Mouse (Mus musculus) fibroblast of lung, adult 2 months (primary cell): Measurements from ENCODE around the gene Kctd10.

ENCODE experiments used
- DNase-seq: peaks from one replicate; pipeline ENCODE4 v3.0.0-alpha.2; 2011; ENCODE audit warnings: low read depth

Kctd10 gene

DNA sequence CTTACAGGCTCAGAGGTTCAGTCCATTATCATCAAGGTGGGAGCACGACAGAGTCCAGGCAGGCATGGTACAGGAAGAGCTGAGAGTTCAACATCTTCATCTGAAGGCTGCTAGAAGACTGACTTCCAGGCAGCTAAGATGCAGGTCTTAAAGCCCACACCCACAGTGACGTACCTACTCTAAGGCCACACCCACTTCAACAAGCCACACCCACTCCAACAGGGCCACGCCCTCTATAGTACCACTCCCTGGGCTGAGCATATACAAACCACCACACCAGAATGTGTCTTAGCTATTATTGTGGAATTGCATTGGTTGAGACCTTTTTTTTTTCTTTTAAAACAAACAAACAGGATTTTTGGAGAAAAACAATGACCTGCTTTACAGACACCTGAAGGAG, 34.8 kb downstream of the Kctd10 start:
- no peak for DNase-seq

DNA sequence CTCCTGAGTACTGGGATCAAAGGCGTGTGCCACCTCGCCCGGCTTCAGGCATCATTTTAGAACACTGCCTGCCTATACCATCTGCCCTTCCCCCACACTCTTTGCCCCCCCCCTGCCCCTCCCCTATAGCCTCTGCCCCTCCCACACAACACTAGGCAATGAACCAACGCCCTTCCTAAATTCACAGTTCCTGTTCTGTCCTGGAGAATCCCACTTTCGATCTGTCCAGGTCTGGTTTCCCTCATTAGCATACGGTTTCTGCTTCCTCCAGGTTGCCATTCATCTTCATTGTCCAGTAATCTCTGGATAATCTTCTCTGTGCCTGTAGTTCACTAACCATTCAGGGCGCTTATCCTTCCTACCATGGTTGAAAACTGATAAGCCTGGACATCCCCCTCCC, 36.7 kb downstream of the Kctd10 start:
- DNase-seq, result no peak

DNA sequence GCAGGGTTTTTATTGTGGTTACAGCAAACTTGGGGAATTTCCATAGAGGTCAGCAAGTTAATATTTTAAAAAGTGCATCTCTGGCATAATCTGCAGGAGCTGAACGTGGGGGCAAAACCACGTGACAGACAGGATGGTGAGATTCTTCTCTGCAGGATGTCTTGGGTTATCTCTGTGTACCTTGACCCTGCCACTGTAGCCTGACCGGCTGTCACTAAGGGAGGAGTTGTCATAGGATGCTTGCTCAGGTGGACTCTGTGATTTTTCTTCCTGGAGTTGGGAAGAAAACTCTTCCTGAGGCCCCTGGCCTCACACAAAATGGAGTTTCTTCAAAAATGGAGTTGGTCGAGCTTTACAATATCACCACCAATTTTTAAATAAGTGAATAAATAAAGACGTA, 37.3 kb downstream of the Kctd10 start:
- DNase-seq, result no peak

- DNase-seq, result peak; percentile 28
Observed at GRCm38 (mm10) chr5:114323791-114324507, 56.4 kb downstream of the Kctd10 start.

GRCm38 (mm10) chr5:114323105-114323790, 57.1 kb downstream of the Kctd10 start:
- no peak for DNase-seq
